Mouse (Mus musculus) forebrain, embryonic 11.5 days (tissue): ENCODE measurements at regions not wholly inside any gene's neighbourhood (a gene's known extent, or its start where the extent isn't known, plus 50 kb on each side); places are given as distances from the start of the nearest gene placed in this dataset.

Experiments
- ATAC-seq: fragments of 200-750 bp; cut with Nextera tagmentation; replicated peaks from 2 replicates; pipeline ENCODE4 v1.8.0; 2017; ENCODE audit warnings: moderate TSS enrichment; ENCODE audit not compliant: low FRiP score
- DNase-seq: peaks from one replicate; pipeline ENCODE4 v3.0.0-alpha.2; 2017; ENCODE audit warnings: low spot score
- H3K27ac ChIP-seq: fragments of 300-500 bp; sonication (generic); 2 replicates; pipeline ENCODE4 v1.5.1; 2014; ENCODE audit warnings: low read depth, low read length
- H3K27me3 ChIP-seq: fragments of 300-500 bp; sonication (generic); 2 replicates; pipeline ENCODE4 v1.6.1; 2014; ENCODE audit warnings: mild to moderate bottlenecking, low read length, mixed read lengths; ENCODE audit not compliant: control insufficient read depth, insufficient read depth
- H3K36me3 ChIP-seq: fragments of 300-500 bp; sonication (generic); 2 replicates; pipeline ENCODE4 v1.6.1; 2014; ENCODE audit warnings: mild to moderate bottlenecking, low read length, moderate library complexity, mixed read lengths; ENCODE audit not compliant: control insufficient read depth, insufficient read depth
- H3K4me1 ChIP-seq: fragments of 300-500 bp; sonication (generic); replicated peaks from 2 replicates; pipeline ENCODE4 v1.6.1; 2014; ENCODE audit warnings: low read length, mixed read lengths; ENCODE audit not compliant: control insufficient read depth, insufficient read depth
- H3K4me2 ChIP-seq: fragments of 300-500 bp; sonication (generic); 2 replicates; pipeline ENCODE4 v1.6.1; 2014; ENCODE audit warnings: low read depth, mild to moderate bottlenecking, low read length, moderate library complexity, mixed read lengths; ENCODE audit not compliant: severe bottlenecking
- H3K4me3 ChIP-seq: fragments of 300-500 bp; sonication (generic); 2 replicates; pipeline ENCODE4 v1.5.1; 2014; ENCODE audit warnings: low read depth, low read length
- H3K9ac ChIP-seq: fragments of 300-500 bp; sonication (generic); 2 replicates; pipeline ENCODE4 v1.6.1; 2014; ENCODE audit warnings: low read length
- H3K9me3 ChIP-seq: fragments of 300-500 bp; sonication (generic); 2 replicates; pipeline ENCODE4 v1.6.1; 2016; ENCODE audit warnings: low read length, mixed read lengths; ENCODE audit not compliant: control insufficient read depth
- WGBS: fragments of 180-500 bp; shearing (Covaris S2); extraction: QIAGEN DNeasy Blood & Tissue Kit; methylation state at CpG from one replicate; pipeline ENCODE4 v1.1.7; 2014; 5-methylcytosine and 5-hydroxymethylcytosine counted together

GRCm38 (mm10) chr10:72923611-72924010 is 175.5 kb upstream of the Pcdh15 start:
- no peaks in the 10 kb centered on the region for H3K36me3 ChIP-seq
- no peaks in the 10 kb centered on the region for H3K9me3 ChIP-seq
- no peak overlapping the region for H3K27ac ChIP-seq
- H3K27me3 ChIP-seq: no peaks in the 10 kb centered on the region
- ATAC-seq (no peak), DNase-seq (no peak)
- 90% methylated on average over 2 of the region's 2 CpGs for WGBS
- no peak overlapping the region for H3K4me3 ChIP-seq
- no peak overlapping the region for H3K9ac ChIP-seq
- no peak overlapping the region for H3K4me2 ChIP-seq
- H3K4me1 ChIP-seq: no peaks in the 10 kb centered on the region

GRCm38 (mm10) chr10:72956957-72957356 is 142.2 kb upstream of the Pcdh15 start:
- 75% methylated on average over 3 of the region's 3 CpGs for WGBS
- Histone ChIP-seq H3K27me3 (no peaks in the 10 kb centered on the region), H3K4me2 (no peak overlapping the region), H3K4me1 (no peaks in the 10 kb centered on the region), H3K9ac (no peak overlapping the region), H3K9me3 (no peaks in the 10 kb centered on the region), H3K27ac (no peak overlapping the region), H3K36me3 (no peaks in the 10 kb centered on the region), H3K4me3 (no peak overlapping the region)
- no peak for DNase-seq
- ATAC-seq: no peak

GRCm38 (mm10) chr10:72960051-72960450 is 139.1 kb upstream of the Pcdh15 start:
- H3K27me3 ChIP-seq: no peaks in the 10 kb centered on the region
- no peaks in the 10 kb centered on the region for H3K9me3 ChIP-seq
- DNase-seq: no peak
- WGBS: 67% methylated on average over 3 of the region's 3 CpGs
- no peak overlapping the region for H3K4me3 ChIP-seq
- no peak for ATAC-seq
- no peak overlapping the region for H3K9ac ChIP-seq
- H3K36me3 ChIP-seq: no peaks in the 10 kb centered on the region
- H3K4me1 ChIP-seq: no peaks in the 10 kb centered on the region
- H3K4me2 ChIP-seq: no peak overlapping the region
- H3K27ac ChIP-seq: no peak overlapping the region

- H3K9me3 ChIP-seq: no peaks in the 10 kb centered on the region
- no peak overlapping the region for H3K9ac ChIP-seq
- H3K27me3 ChIP-seq: no peaks in the 10 kb centered on the region
- no peaks in the 10 kb centered on the region for H3K36me3 ChIP-seq
- H3K4me2 ChIP-seq: no peak overlapping the region
- no peak for DNase-seq
- 35% methylated on average over 1 of the region's 1 CpGs for WGBS
- no peak for ATAC-seq
- H3K27ac ChIP-seq: no peak overlapping the region
- no peak overlapping the region for H3K4me3 ChIP-seq
- no peaks in the 10 kb centered on the region for H3K4me1 ChIP-seq
Measured at GRCm38 (mm10) chr10:72981359-72981758, 117.8 kb upstream of the Pcdh15 start.

- H3K36me3 ChIP-seq: no peaks in the 10 kb centered on the region
- no peak overlapping the region for H3K4me2 ChIP-seq
- no peak overlapping the region for H3K27ac ChIP-seq
- H3K27me3 ChIP-seq: no peaks in the 10 kb centered on the region
- H3K4me3 ChIP-seq: no peak overlapping the region
- H3K9ac ChIP-seq: no peak overlapping the region
- DNase-seq (no peak), ATAC-seq (no peak)
- H3K4me1 ChIP-seq: no peaks in the 10 kb centered on the region
- no peaks in the 10 kb centered on the region for H3K9me3 ChIP-seq
Measured at GRCm38 (mm10) chr10:72988355-72988754, 110.8 kb upstream of the Pcdh15 start.

- Histone ChIP-seq H3K27me3 (no peaks in the 10 kb centered on the region), H3K9ac (no peak overlapping the region), H3K36me3 (no peaks in the 10 kb centered on the region), H3K27ac (no peak overlapping the region), H3K9me3 (no peaks in the 10 kb centered on the region), H3K4me3 (no peak overlapping the region), H3K4me2 (no peak overlapping the region), H3K4me1 (no peaks in the 10 kb centered on the region)
- 64% methylated on average over 3 of the region's 3 CpGs for WGBS
- ATAC-seq: no peak
- no peak for DNase-seq
Measured at GRCm38 (mm10) chr10:73010897-73011296, 88.2 kb upstream of the Pcdh15 start.

- DNase-seq: no peak
- no peak overlapping the region for H3K4me3 ChIP-seq
- H3K27ac ChIP-seq: no peak overlapping the region
- H3K27me3 ChIP-seq: no peaks in the 10 kb centered on the region
- 0 out of 2 replicates have a peak, but pooled peaks have one; percentile 30 for ATAC-seq
- no peaks in the 10 kb centered on the region for H3K9me3 ChIP-seq
- H3K4me1 ChIP-seq: no peaks in the 10 kb centered on the region
- no peaks in the 10 kb centered on the region for H3K36me3 ChIP-seq
- H3K4me2 ChIP-seq: no peak overlapping the region
- WGBS: 65% methylated on average over 5 of the region's 5 CpGs
- H3K9ac ChIP-seq: no peak overlapping the region
Measured at GRCm38 (mm10) chr10:73011874-73012273, 87.3 kb upstream of the Pcdh15 start.

- H3K4me3 ChIP-seq: no peak overlapping the region
- no peak overlapping the region for H3K27ac ChIP-seq
- ATAC-seq (no peak), DNase-seq (no peak)
- no peak overlapping the region for H3K9ac ChIP-seq
- no peaks in the 10 kb centered on the region for H3K4me1 ChIP-seq
- H3K27me3 ChIP-seq: no peaks in the 10 kb centered on the region
- H3K4me2 ChIP-seq: no peak overlapping the region
- no peaks in the 10 kb centered on the region for H3K9me3 ChIP-seq
- WGBS: 89% methylated on average over 2 of the region's 2 CpGs
- no peaks in the 10 kb centered on the region for H3K36me3 ChIP-seq
Measured at GRCm38 (mm10) chr10:73037476-73037875, 61.7 kb upstream of the Pcdh15 start.

- WGBS: 26% methylated on average over 1 of the region's 1 CpGs
- H3K9me3 ChIP-seq: no peaks in the 10 kb centered on the region
- ATAC-seq (no peak), DNase-seq (no peak)
- H3K27ac ChIP-seq: no peak overlapping the region
- H3K9ac ChIP-seq: no peak overlapping the region
- no peak overlapping the region for H3K4me3 ChIP-seq
- no peaks in the 10 kb centered on the region for H3K27me3 ChIP-seq
- no peaks in the 10 kb centered on the region for H3K4me1 ChIP-seq
- no peaks in the 10 kb centered on the region for H3K36me3 ChIP-seq
- no peak overlapping the region for H3K4me2 ChIP-seq
Measured at GRCm38 (mm10) chr10:73039551-73039950, 59.6 kb upstream of the Pcdh15 start.
